Mouse (Mus musculus) gastrocnemius, adult 18-20 months (tissue): Measurements from ENCODE around the gene Lmna. TPM values are rescaled to one million over a fixed set of nuclear protein-coding genes. Genes with fewer than 3 reads are reported as not detected.

ENCODE experiments used
- DNase-seq: peaks from one replicate; pipeline ENCODE4 v3.0.0; 2021; ENCODE audit warnings: low spot score
- microRNA-seq: library from miRNA; unstranded; fragments of <30 nt; microRNA quantifications from one replicate; pipeline ENCODE4 v1.2.0, GENCODE M21; 2021
- total RNA-seq, 2 experiments: library from RNA; stranded (reverse); gene quantifications; 2 replicates each; pipeline ENCODE4 v1.2.3; 2021

Lmna gene
- total RNA-seq, 2 experiments from 2014 or later: 68.3 to 89.6 TPM

- DNase-seq: no peak
Measured at GRCm38 (mm10) chr3:88449395-88450023, 60.2 kb downstream of the Lmna start.

DNA sequence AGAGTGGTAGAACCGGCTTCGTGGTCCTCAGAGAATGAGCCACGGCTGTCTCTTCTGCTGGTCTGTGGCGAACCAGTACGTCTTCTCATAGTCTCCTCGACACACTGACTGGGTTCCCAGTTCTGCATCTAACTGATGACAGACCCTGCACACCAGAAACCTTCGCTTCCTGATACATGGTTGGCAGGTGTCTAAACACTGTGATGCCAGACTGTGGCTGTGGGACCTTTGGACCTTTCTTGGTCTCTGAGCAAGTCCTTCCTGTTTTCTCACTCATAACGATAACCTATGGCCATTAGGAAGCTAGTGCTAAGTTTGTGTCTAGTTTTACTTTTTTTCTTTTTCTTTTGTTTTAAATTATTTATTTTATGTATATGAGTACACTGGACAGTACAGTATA is 61.3 kb downstream of the Lmna start:
- no peak for DNase-seq

- no peak for DNase-seq
Measured at GRCm38 (mm10) chr3:88447676-88448183, 62.0 kb downstream of the Lmna start.

GRCm38 (mm10) chr3:88446471-88447123 is 63.2 kb downstream of the Lmna start:
- DNase-seq: no peak

- DNase-seq: no peak
Measured at GRCm38 (mm10) chr3:88442888-88443287, 66.9 kb downstream of the Lmna start.

GRCm38 (mm10) chr3:88442488-88442887 is 67.3 kb downstream of the Lmna start:
- DNase-seq: no peak

- no peak for DNase-seq
Measured at GRCm38 (mm10) chr3:88440500-88441381, 69.0 kb downstream of the Lmna start.

DNA sequence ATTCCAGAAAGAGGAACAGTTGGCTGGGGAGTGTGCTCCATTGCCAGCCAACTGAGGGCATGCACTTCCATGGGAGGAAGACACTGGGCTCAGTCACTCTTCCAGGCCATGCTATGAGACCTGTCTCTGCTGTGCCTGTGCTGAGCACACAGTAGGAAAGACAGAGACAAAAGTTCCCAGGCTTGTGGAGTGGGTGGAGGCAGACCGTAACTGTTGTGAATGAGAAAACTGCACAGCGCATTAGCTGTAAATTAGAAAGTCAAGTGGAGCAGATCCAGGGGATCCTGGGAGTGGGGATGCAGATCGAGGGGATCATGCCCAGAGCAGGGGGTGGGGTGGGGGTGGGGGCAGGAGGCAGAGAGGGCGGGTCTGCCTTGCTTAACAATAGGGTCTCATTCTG is 70.2 kb downstream of the Lmna start:
- no peak for DNase-seq

- DNase-seq: no peak
Measured at GRCm38 (mm10) chr3:88437454-88437853, 72.3 kb downstream of the Lmna start.

DNA sequence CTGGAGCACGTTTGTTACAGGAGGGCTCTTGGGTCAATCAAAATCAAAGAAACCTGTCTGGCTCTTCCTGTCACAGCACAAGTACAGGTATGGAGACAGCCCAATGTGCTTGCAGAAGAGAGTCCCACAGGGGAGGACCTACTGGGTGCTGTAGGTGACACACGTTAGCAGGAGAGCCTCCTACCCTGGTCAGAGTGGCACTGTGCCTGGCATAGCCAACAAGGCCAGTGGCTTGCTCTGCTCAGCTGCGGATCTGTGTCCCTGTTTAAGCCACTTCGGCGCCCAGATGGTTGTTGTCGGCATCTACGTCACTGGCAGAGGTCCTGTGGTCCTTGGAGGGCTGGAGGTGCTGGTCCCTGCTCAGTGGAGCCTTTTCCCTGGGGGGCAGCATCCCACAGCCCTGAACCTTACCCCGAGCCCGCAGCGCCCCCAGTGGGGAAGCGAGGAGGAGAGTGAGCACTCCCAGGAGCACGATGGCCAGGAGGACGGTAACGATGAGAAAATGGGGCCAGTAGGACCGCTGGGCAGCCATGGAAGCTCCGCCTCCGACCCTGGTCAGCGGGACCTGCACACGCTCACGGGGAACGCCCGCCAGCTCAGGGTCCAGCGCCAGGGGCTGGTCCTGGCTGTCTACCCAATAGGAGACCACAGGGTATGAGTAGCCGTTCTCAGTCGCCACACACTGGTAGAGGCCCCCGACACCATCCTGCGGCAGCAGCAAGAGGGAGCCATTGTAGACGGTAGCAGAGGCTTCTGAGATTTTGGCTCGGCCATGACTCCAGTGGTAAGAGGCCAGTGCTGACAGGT is 73.2 kb downstream of the Lmna start:
- DNase-seq: peak; percentile 45

- no peak for DNase-seq
Measured at GRCm38 (mm10) chr3:88435515-88435914, 74.2 kb downstream of the Lmna start.

Small RNAs within 50 kb of the gene (microRNA-seq; reads per million reads assigned to microRNA genes)
- gene Mir1905: not detected
- gene Mir7011: not detected

Other genes starting within 250 kb of the Lmna start
- gene Gm38392, start 222.7 kb downstream of the Lmna start, total RNA-seq: 1 to 10 TPM in 1 of 2 experiments, under 1 TPM in 1; 1.00 to 1.3 TPM
- 1 to 10 TPM; 7.4 to 7.9 TPM for gene Tsacc, start 213.0 kb downstream of the Lmna start, total RNA-seq
- 100 to 1,000 TPM in 1 of 2 experiments, 10 to 100 TPM in 1; 84.1 to 107 TPM for gene Cct3, start 212.8 kb downstream of the Lmna start, total RNA-seq
- gene Glmp, start 184.9 kb downstream of the Lmna start, total RNA-seq: 10 to 100 TPM; 41.2 to 41.8 TPM
- gene Tmem79, start 173.8 kb downstream of the Lmna start, total RNA-seq: 1 to 10 TPM; 3.1 to 3.9 TPM
- gene Smg5, start 173.7 kb downstream of the Lmna start, total RNA-seq: 10 to 100 TPM; 37.5 to 48.1 TPM
- gene Paqr6, start 145.4 kb downstream of the Lmna start, total RNA-seq: under 1 TPM; 0.50 to 0.75 TPM
- gene Bglap3, start 137.2 kb downstream of the Lmna start, total RNA-seq: not detected
- not detected for gene Bglap2, start 131.3 kb downstream of the Lmna start, total RNA-seq
- gene Bglap, start 125.5 kb downstream of the Lmna start, total RNA-seq: not detected
- gene Pmf1, start 99.6 kb downstream of the Lmna start, total RNA-seq: 10 to 100 TPM; 16.9 to 17.4 TPM
- gene Slc25a44, start 84.8 kb downstream of the Lmna start, total RNA-seq: 10 to 100 TPM; 18.4 to 19.1 TPM
- 1 to 10 TPM; 1.4 to 2.0 TPM for gene Sema4a, start 48.8 kb downstream of the Lmna start, total RNA-seq
- gene Mex3a, start 22.4 kb upstream of the Lmna start, total RNA-seq: under 1 TPM; 0.17 to 0.18 TPM
- not detected for gene Rab25, start 38.3 kb upstream of the Lmna start, total RNA-seq
- gene Lamtor2, start 43.1 kb upstream of the Lmna start, total RNA-seq: 10 to 100 TPM; 90.8 to 95.9 TPM
- 10 to 100 TPM; 86.3 to 89.9 TPM for gene Ubqln4, start 43.8 kb upstream of the Lmna start, total RNA-seq
- 10 to 100 TPM; 40.4 to 44.2 TPM for gene Ssr2, start 65.9 kb upstream of the Lmna start, total RNA-seq
- gene Arhgef2, start 96.0 kb upstream of the Lmna start, total RNA-seq: 10 to 100 TPM; 11.5 to 20.0 TPM
- not detected for gene Rxfp4, start 143.2 kb upstream of the Lmna start, total RNA-seq
- 10 to 100 TPM; 18.7 to 23.4 TPM for gene Khdc4, start 175.8 kb upstream of the Lmna start, total RNA-seq
- 10 to 100 TPM; 18.0 to 22.4 TPM for gene Rit1, start 206.9 kb upstream of the Lmna start, total RNA-seq